Mouse (Mus musculus): ENCODE results near the gene Gpr1. TPM values are rescaled to one million over a fixed set of nuclear protein-coding genes. Genes with fewer than 3 reads are reported as not detected.

The Gpr1 gene
- polyA plus RNA-seq, 1 experiment = 0.06 TPM

- TF ChIP-seq POLR2A (IDR thresholded peaks at IDR 0.05; ENCODE audit: low read depth, low read length) (no peak), CTCF (IDR thresholded peaks at IDR 0.05; ENCODE audit: extremely low read depth, insufficient read depth, insufficient read length, insufficient replicate concordance) (no peak)
- WGBS = 37% methylated on average over 5 of the region's 5 CpGs
- peaks cover 5% of the 10 kb centered on the region for H3K27me3 ChIP-seq (ENCODE audit: control insufficient read depth, insufficient read depth, low read length)
These were observed 41.7 kb upstream of the Gpr1 start for GRCm38 (mm10) chr1:63256083-63256482.

GRCm38 (mm10) chr1:63255101-63255500 is 40.8 kb upstream of the Gpr1 start:
- DNase-seq (ENCODE audit: low read depth in 1 of 2, low spot score in 2 of 2) = no peak

More at GRCm38 (mm10) chr1:63256083-63256482, 41.7 kb upstream of the Gpr1 start:
- Histone ChIP-seq H3K27ac (ENCODE audit: insufficient read depth, low read length) (no peak overlapping the region), H3K4me1 (ENCODE audit: control insufficient read depth, insufficient read depth, insufficient read length) (no peaks in the 10 kb centered on the region), H3K36me3 (ENCODE audit: control insufficient read depth, insufficient read depth, low read length) (no peaks in the 10 kb centered on the region), H3K4me3 (ENCODE audit: extremely low read depth, insufficient read depth, insufficient read length) (no peak overlapping the region)
- no peak for DNase-seq (ENCODE audit: low read depth in 1 of 2, low spot score in 2 of 2)

GRCm38 (mm10) chr1:63253291-63253690 is 38.9 kb upstream of the Gpr1 start:
- H3K4me3 ChIP-seq (ENCODE audit: extremely low read depth, insufficient read depth, insufficient read length) = no peak overlapping the region
- peaks cover 15% of the 10 kb centered on the region for H3K27me3 ChIP-seq (ENCODE audit: control insufficient read depth, insufficient read depth, low read length)
- no peak overlapping the region for H3K27ac ChIP-seq (ENCODE audit: insufficient read depth, low read length)
- H3K36me3 ChIP-seq (ENCODE audit: control insufficient read depth, insufficient read depth, low read length) = no peaks in the 10 kb centered on the region
- no peak for TF ChIP-seq CTCF (IDR thresholded peaks at IDR 0.05; ENCODE audit: extremely low read depth, insufficient read depth, insufficient read length, insufficient replicate concordance)
- no peak for TF ChIP-seq POLR2A (IDR thresholded peaks at IDR 0.05; ENCODE audit: low read depth, low read length)
- no peaks in the 10 kb centered on the region for H3K4me1 ChIP-seq (ENCODE audit: control insufficient read depth, insufficient read depth, insufficient read length)
- WGBS = 44% methylated on average over 5 of the region's 5 CpGs
- DNase-seq (ENCODE audit: low read depth in 1 of 2, low spot score in 2 of 2) = no peak

More at GRCm38 (mm10) chr1:63255101-63255500, 40.8 kb upstream of the Gpr1 start:
- 31% methylated on average over 4 of the region's 4 CpGs for WGBS
- H3K36me3 ChIP-seq (ENCODE audit: control insufficient read depth, insufficient read depth, low read length) = no peaks in the 10 kb centered on the region
- no peaks in the 10 kb centered on the region for H3K4me1 ChIP-seq (ENCODE audit: control insufficient read depth, insufficient read depth, insufficient read length)
- H3K4me3 ChIP-seq (ENCODE audit: extremely low read depth, insufficient read depth, insufficient read length) = no peak overlapping the region
- TF ChIP-seq POLR2A (IDR thresholded peaks at IDR 0.05; ENCODE audit: low read depth, low read length) = no peak
- TF ChIP-seq CTCF (IDR thresholded peaks at IDR 0.05; ENCODE audit: extremely low read depth, insufficient read depth, insufficient read length, insufficient replicate concordance) = no peak
- peaks cover 5% of the 10 kb centered on the region for H3K27me3 ChIP-seq (ENCODE audit: control insufficient read depth, insufficient read depth, low read length)
- H3K27ac ChIP-seq (ENCODE audit: insufficient read depth, low read length) = no peak overlapping the region

GRCm38 (mm10) chr1:63252351-63253209 is 38.2 kb upstream of the Gpr1 start:
- 46% methylated on average over 24 of the region's 24 CpGs for WGBS
- Histone ChIP-seq H3K27me3 (ENCODE audit: control insufficient read depth, insufficient read depth, low read length) (peaks cover 20% of the 10 kb centered on the region), H3K4me3 (ENCODE audit: extremely low read depth, insufficient read depth, insufficient read length) (no peak overlapping the region), H3K36me3 (ENCODE audit: control insufficient read depth, insufficient read depth, low read length) (no peaks in the 10 kb centered on the region), H3K4me1 (ENCODE audit: control insufficient read depth, insufficient read depth, insufficient read length) (no peaks in the 10 kb centered on the region), H3K27ac (ENCODE audit: insufficient read depth, low read length) (no peak overlapping the region)
- no peak for DNase-seq (ENCODE audit: low read depth in 1 of 2, low spot score in 2 of 2)
- no peak for TF ChIP-seq CTCF (IDR thresholded peaks at IDR 0.05; ENCODE audit: extremely low read depth, insufficient read depth, insufficient read length, insufficient replicate concordance)
- TF ChIP-seq POLR2A (IDR thresholded peaks at IDR 0.05; ENCODE audit: low read depth, low read length) = no peak

GRCm38 (mm10) chr1:63249261-63249660 is 34.9 kb upstream of the Gpr1 start:
- 51% methylated on average over 4 of the region's 4 CpGs for WGBS
- Histone ChIP-seq H3K36me3 (ENCODE audit: control insufficient read depth, insufficient read depth, low read length) (no peaks in the 10 kb centered on the region), H3K27me3 (ENCODE audit: control insufficient read depth, insufficient read depth, low read length) (peaks cover 21% of the 10 kb centered on the region), H3K4me1 (ENCODE audit: control insufficient read depth, insufficient read depth, insufficient read length) (no peaks in the 10 kb centered on the region), H3K27ac (ENCODE audit: insufficient read depth, low read length) (no peak overlapping the region), H3K4me3 (ENCODE audit: extremely low read depth, insufficient read depth, insufficient read length) (no peak overlapping the region)
- DNase-seq (ENCODE audit: low read depth in 1 of 2, low spot score in 2 of 2) = no peak
- TF ChIP-seq POLR2A (IDR thresholded peaks at IDR 0.05; ENCODE audit: low read depth, low read length) (no peak), CTCF (IDR thresholded peaks at IDR 0.05; ENCODE audit: extremely low read depth, insufficient read depth, insufficient read length, insufficient replicate concordance) (no peak)

GRCm38 (mm10) chr1:63248360-63248851 is 34.1 kb upstream of the Gpr1 start:
- TF ChIP-seq CTCF (IDR thresholded peaks at IDR 0.05; ENCODE audit: extremely low read depth, insufficient read depth, insufficient read length, insufficient replicate concordance) (no peak), POLR2A (IDR thresholded peaks at IDR 0.05; ENCODE audit: low read depth, low read length) (no peak)
- WGBS = 8% methylated on average over 43 of the region's 44 CpGs
- peaks cover 18% of the 10 kb centered on the region for H3K27me3 ChIP-seq (ENCODE audit: control insufficient read depth, insufficient read depth, low read length)
- no peak for DNase-seq (ENCODE audit: low read depth in 1 of 2, low spot score in 2 of 2)
- no peak overlapping the region for H3K4me3 ChIP-seq (ENCODE audit: extremely low read depth, insufficient read depth, insufficient read length)
- H3K4me1 ChIP-seq (ENCODE audit: control insufficient read depth, insufficient read depth, insufficient read length) = no peaks in the 10 kb centered on the region
- H3K36me3 ChIP-seq (ENCODE audit: control insufficient read depth, insufficient read depth, low read length) = no peaks in the 10 kb centered on the region
- H3K27ac ChIP-seq (ENCODE audit: insufficient read depth, low read length) = no peak overlapping the region

Data from spleen, adult 2 months (tissue).